In the genomic region with DNA sequence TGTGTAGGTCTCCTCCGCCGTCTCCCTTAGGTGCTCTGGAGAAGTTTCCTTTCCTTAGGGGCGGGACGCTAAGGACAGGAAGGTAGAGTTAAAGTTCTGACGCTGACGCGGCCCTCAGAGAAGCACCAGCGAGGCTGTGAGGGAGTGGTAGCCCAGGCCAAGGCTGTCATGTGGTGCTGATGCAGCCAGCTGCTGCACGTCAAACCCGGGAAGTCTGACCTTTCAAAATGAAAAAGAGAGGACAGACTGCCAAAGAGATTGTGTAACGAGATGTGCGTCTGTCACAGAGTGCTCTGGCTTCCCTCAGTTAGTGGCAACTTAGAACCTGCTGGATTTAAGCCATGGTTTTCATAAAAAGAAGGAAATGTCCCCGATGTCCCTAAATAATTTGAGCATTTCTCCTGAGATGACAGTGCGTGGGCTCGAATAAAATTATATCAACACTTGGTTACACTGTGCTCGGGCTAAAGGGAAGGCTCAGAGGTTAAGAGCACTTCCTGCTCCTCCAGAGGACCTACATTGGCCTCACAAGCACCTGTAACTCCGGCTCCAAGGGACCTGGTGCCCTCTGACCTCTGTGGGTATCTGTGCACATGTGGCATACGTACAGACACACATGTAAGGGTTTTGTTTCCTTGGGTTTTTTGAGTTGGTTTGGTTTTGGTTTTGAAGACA, we compare ENCODE assay signal across 8 mouse cellular contexts. TPM values are rescaled to one million over a fixed set of nuclear protein-coding genes. Genes with fewer than 3 reads are reported as not detected.
DNase-seq lines count a peak whose midpoint lies in the region; ATAC-seq lines count a peak whose summit lies in the region.

No protein-coding gene starts in this region.

- 85% methylated on average over 18 of the region's 18 CpGs for WGBS in forebrain, embryonic 14.5 days

- ATAC-seq in forebrain, embryonic 14.5 days: no peak

- no peaks in the 10 kb centered on the region for H3K27me3 ChIP-seq in forebrain, embryonic 14.5 days (replicated peaks; ENCODE audit: control insufficient read depth, insufficient read depth, low read length)

- intact Hi-C loops in heart, postnatal 25 days (cut with DNase I): loop anchor here (2.0 to 5.0 kb wide), 2 partner anchors 226 to 327 kb away; no protein-coding TSS in a partner anchor

- peak; percentile 51 for DNase-seq in layer of hippocampus, adult 11-12 months (ENCODE audit: low spot score)
- DNase-seq in layer of hippocampus, adult 9-10 months (ENCODE audit: low spot score): no peak
- DNase-seq in adrenal gland, postnatal 14 days: peak; percentile 80
- peak; percentile 82 for DNase-seq in heart, postnatal 25 days (ENCODE audit: low spot score)
- DNase-seq in lung, postnatal 10 days: peak; percentile 71
- DNase-seq in cerebellum, postnatal 4 days (ENCODE audit: low spot score in 2 of 2): no peak
- DNase-seq in cerebellum, adult 8-10 months: no peak
- no peak for DNase-seq in forebrain, embryonic 14.5 days (ENCODE audit: low spot score)

- H3K9me3 ChIP-seq in forebrain, embryonic 14.5 days (replicated peaks; ENCODE audit: control insufficient read depth, low read length): no peaks in the 10 kb centered on the region

- H3K9ac ChIP-seq in forebrain, embryonic 14.5 days (ENCODE audit: low read length): no peak overlapping the region

- peaks cover 77% of the 10 kb centered on the region for H3K36me3 ChIP-seq in forebrain, embryonic 14.5 days (ENCODE audit: control insufficient read depth, insufficient read depth, low read length)

- no peak overlapping the region for H3K4me3 ChIP-seq in forebrain, embryonic 14.5 days (ENCODE audit: low read depth, low read length)

- no peak overlapping the region for H3K4me2 ChIP-seq in forebrain, embryonic 14.5 days (ENCODE audit: low read length)

- no peak overlapping the region for H3K27ac ChIP-seq in forebrain, embryonic 14.5 days (ENCODE audit: low read depth, low read length)

- H3K4me1 ChIP-seq in forebrain, embryonic 14.5 days (ENCODE audit: control insufficient read depth, insufficient read depth, low read length): no peaks in the 10 kb centered on the region

RNA-seq across cellular contexts. Expression of a gene that starts 9.1 kb away (rescaled TPM):
- total RNA-seq in adrenal gland, postnatal 14 days (2021): 240 and 253 TPM in 2 replicates
- total RNA-seq in heart, postnatal 25 days (2021): 10 to 100 TPM; 93.0 to 94.1 TPM
- 95.5 and 119 TPM in 2 replicates for polyA plus RNA-seq in forebrain, embryonic 14.5 days (2014; fragmentation: Nextera tagmentation; extraction: Ambion mirVana)

RNA-seq across cellular contexts. Expression of a gene that starts 20.7 kb away (rescaled TPM):
- total RNA-seq in adrenal gland, postnatal 14 days (2021): 47.3 and 50.4 TPM in 2 replicates
- 10 to 100 TPM; 27.3 to 28.1 TPM for total RNA-seq in heart, postnatal 25 days (2021)
- polyA plus RNA-seq in forebrain, embryonic 14.5 days (2014; fragmentation: Nextera tagmentation; extraction: Ambion mirVana): 33.1 and 37.3 TPM in 2 replicates

RNA-seq across cellular contexts. Expression of a gene that starts 28.6 kb away (rescaled TPM):
- 29.7 and 34.7 TPM in 2 replicates for total RNA-seq in adrenal gland, postnatal 14 days (2021)
- 10 to 100 TPM; 11.3 to 15.6 TPM for total RNA-seq in heart, postnatal 25 days (2021)
- polyA plus RNA-seq in forebrain, embryonic 14.5 days (2014; fragmentation: Nextera tagmentation; extraction: Ambion mirVana): 146 and 157 TPM in 2 replicates

RNA-seq across cellular contexts. Expression of a gene that starts 29.1 kb away (rescaled TPM):
- 34.9 and 36.4 TPM in 2 replicates for total RNA-seq in adrenal gland, postnatal 14 days (2021)
- 10 to 100 TPM; 22.9 to 26.6 TPM for total RNA-seq in heart, postnatal 25 days (2021)
- 54.9 and 57.2 TPM in 2 replicates for polyA plus RNA-seq in forebrain, embryonic 14.5 days (2014; fragmentation: Nextera tagmentation; extraction: Ambion mirVana)

RNA-seq across cellular contexts. Expression of a gene that starts 46.6 kb away (rescaled TPM):
- total RNA-seq in adrenal gland, postnatal 14 days (2021): 127 TPM in 2 replicates
- total RNA-seq in heart, postnatal 25 days (2021): 10 to 100 TPM; 82.6 to 89.5 TPM
- polyA plus RNA-seq in forebrain, embryonic 14.5 days (2014; fragmentation: Nextera tagmentation; extraction: Ambion mirVana): 288 and 315 TPM in 2 replicates

Comparison
In these comparisons a context has a peak if more than half of its experiments do, and no peak if none do; other contexts are left out.
1. DNase-seq: peak in layer of hippocampus, adult 11-12 months (single experiment), adrenal gland, postnatal 14 days (single experiment), heart, postnatal 25 days (single experiment) and lung, postnatal 10 days (single experiment); none in layer of hippocampus, adult 9-10 months (single experiment), cerebellum, postnatal 4 days (0 of 2), cerebellum, adult 8-10 months (single experiment) and forebrain, embryonic 14.5 days (single experiment).